Mouse (Mus musculus): Measurements from ENCODE around the gene Ralgapa2. TPM values are rescaled to one million over a fixed set of nuclear protein-coding genes. Genes with fewer than 3 reads are reported as not detected.
A peak's percentile ranks its signal among the peaks of the same experiment; 100 is the strongest.

Gene Ralgapa2
- total RNA-seq, 2 experiments from 2014 or later, result 33.1 to 35.7 TPM

- DNase-seq, result no peak
Observed at GRCm38 (mm10) chr2:146427380-146427779, 84.8 kb downstream of the Ralgapa2 start.

GRCm38 (mm10) chr2:146426321-146426720, 85.8 kb downstream of the Ralgapa2 start:
- no peak for DNase-seq

GRCm38 (mm10) chr2:146425235-146425634, 86.9 kb downstream of the Ralgapa2 start:
- no peak for DNase-seq

- no peak for DNase-seq
Observed at GRCm38 (mm10) chr2:146423710-146424301, 88.3 kb downstream of the Ralgapa2 start.

GRCm38 (mm10) chr2:146423032-146423691, 89.0 kb downstream of the Ralgapa2 start:
- no peak for DNase-seq

GRCm38 (mm10) chr2:146416283-146416682, 95.9 kb downstream of the Ralgapa2 start:
- no peak for DNase-seq

GRCm38 (mm10) chr2:146414484-146415291, 97.5 kb downstream of the Ralgapa2 start:
- DNase-seq, result peak; percentile 84

GRCm38 (mm10) chr2:146412733-146413132, 99.4 kb downstream of the Ralgapa2 start:
- no peak for DNase-seq

GRCm38 (mm10) chr2:146411904-146412303, 100.2 kb downstream of the Ralgapa2 start:
- DNase-seq, result no peak

GRCm38 (mm10) chr2:146407078-146407477, 105.1 kb downstream of the Ralgapa2 start:
- DNase-seq, result no peak

GRCm38 (mm10) chr2:146401588-146401987, 110.6 kb downstream of the Ralgapa2 start:
- DNase-seq, result no peak

GRCm38 (mm10) chr2:146400738-146401137, 111.4 kb downstream of the Ralgapa2 start:
- no peak for DNase-seq

- no peak for DNase-seq
Observed at GRCm38 (mm10) chr2:146398211-146398865, 113.8 kb downstream of the Ralgapa2 start.

GRCm38 (mm10) chr2:146387211-146387610, 124.9 kb downstream of the Ralgapa2 start:
- DNase-seq, result no peak

GRCm38 (mm10) chr2:146384582-146384981, 127.6 kb downstream of the Ralgapa2 start:
- no peak for DNase-seq

GRCm38 (mm10) chr2:146376293-146376692, 135.9 kb downstream of the Ralgapa2 start:
- DNase-seq, result no peak

- no peak for DNase-seq
Observed at GRCm38 (mm10) chr2:146366098-146366497, 146.0 kb downstream of the Ralgapa2 start.

- DNase-seq, result no peak
Observed at GRCm38 (mm10) chr2:146365368-146365983, 146.7 kb downstream of the Ralgapa2 start.

- DNase-seq, result no peak
Observed at GRCm38 (mm10) chr2:146363483-146363882, 148.7 kb downstream of the Ralgapa2 start.

- no peak for DNase-seq
Observed at GRCm38 (mm10) chr2:146362932-146363331, 149.2 kb downstream of the Ralgapa2 start.

- DNase-seq, result no peak
Observed at GRCm38 (mm10) chr2:146361969-146362368, 150.2 kb downstream of the Ralgapa2 start.

GRCm38 (mm10) chr2:146361076-146361475, 151.1 kb downstream of the Ralgapa2 start:
- DNase-seq, result no peak

Data from heart, postnatal 4 days (tissue).